Mouse (Mus musculus): Measurements from ENCODE around the gene F2rl1.

The F2rl1 gene

DNA sequence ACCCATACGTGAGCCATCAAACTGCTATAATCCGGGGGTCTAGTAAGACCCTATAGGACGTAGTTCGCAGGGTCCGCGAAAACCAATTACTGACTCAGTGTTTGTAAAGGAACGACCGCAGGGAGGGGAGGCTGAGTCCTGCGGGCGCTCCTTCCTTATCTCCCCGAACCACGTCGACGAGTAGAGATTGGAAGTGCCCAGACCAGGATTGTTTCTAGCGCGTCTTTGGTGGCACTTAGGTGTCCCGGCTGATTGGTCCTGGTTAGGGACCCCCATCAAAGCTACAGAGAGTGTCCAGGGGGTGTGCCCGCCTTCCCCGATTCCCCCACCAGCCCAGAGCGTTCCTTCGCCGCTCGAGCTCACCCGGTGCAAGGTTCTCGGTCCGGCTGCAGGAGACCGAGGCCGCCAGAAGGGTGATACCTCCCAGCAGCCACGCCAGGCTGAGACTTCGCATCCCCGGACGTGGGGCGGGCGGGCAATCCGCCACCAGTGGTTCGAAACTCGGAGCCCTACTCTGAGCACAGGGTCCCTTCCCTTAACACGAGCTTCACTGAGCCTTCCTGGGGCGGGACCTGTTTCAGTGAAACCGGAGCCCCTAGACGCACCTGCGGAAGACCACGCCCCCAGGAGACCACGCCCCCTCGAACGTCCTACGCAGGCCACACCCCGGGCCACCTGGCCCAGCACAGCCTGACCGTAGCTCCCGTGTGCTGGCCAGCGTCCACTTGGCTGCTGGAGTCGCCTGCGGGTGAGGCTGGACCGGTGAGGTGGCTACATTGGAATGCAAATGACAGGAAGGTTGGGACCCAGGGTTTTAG, at the start of gene F2rl1:
TSS of gene F2rl1 (minus strand) at position 554 of the 818 bp plus-strand sequence.
- DNase-seq: peak; percentile 10 to 51

DNA sequence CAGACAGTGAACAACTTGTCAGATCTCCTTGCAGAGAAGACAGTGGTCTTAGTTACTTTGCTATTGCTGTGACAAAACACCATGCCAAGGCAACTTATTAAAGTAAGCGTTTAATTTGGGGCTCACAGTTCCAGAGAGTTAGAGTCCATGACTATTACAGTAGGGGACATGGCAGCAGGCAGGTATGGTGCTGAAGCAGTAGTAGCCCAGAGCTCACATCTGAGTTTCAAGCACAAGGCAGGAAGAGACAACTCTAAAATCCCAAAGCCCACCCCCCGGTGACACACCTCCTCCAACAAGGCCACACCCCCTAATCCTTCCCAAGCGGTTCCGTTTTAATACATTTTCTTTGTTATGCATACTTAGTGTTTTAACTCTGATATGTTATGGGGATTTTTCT, 45.9 kb upstream of the F2rl1 start:
- DNase-seq: no peak

DNA sequence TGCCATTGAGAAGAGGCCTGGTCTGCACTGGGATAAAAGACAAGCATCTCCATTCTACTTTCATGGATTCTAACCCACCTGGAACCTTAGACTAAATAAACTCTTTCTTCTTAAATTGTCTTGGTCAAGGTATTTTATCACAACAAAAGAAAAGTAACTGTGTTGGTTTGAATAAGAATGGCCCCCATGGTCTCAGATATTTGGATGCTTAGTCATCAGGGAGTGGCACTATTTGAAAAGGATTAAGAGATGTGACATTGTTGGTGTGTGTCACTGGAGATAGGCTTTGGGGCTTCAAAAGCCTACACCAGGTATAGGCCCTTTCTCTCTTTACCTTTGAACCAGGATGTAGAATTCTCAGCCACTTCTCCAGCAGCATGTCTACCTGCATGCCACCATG, 44.3 kb upstream of the F2rl1 start:
- DNase-seq: no peak

DNA sequence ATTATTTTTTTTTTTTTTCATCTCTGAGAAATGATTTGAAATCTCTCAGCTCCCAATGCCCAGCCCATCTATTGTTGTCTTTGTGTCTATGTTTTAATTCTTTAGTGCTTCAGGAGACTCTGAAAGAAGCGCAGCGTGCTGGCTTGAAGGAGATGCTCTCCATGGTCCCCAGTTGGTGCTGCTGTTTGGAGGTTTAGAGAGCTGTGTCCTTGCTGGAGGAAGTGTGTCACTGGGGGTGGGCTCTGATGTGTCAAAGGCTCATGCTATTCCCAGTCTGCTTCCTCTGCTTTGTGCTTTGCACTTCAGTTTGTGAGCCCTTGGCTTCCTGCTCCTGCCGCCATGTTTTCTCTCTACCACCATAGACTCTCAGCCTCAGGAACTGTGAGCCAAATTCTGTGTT, 43.3 kb upstream of the F2rl1 start:
- no peak for DNase-seq

DNA sequence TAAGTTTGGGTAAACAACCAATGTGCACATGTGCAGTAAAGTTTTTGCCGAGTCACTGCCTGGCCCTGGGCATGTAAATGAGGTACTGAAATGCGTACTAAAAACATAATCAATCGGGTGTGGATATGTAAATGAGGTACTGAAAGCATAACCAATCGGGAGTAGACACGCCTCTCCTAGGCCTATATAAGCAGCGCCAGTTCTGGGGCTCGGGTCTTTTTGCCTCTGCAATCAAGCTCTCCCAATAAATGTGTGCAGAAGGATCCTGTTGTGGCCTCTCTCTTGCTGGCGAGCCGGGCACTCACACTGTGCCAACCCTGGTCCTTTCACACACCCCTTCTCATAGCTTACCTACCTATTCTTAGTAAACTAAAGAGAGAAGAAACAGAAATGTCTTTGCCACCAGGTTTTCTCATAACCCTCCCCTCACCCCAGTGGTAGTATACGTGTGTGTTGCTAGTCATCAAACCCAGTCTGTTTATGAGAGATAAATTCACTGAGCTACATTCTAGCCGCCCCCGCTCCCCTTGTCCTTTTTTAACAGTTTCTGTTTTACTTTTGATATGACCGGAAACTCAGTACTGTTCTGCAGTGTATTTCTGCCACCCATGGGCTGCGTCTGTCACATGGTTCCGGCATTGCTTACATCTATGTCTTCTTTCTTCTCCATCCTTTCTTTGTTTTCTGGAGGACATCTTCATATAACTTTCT, 42.0 kb upstream of the F2rl1 start:
- DNase-seq: no peak

DNA sequence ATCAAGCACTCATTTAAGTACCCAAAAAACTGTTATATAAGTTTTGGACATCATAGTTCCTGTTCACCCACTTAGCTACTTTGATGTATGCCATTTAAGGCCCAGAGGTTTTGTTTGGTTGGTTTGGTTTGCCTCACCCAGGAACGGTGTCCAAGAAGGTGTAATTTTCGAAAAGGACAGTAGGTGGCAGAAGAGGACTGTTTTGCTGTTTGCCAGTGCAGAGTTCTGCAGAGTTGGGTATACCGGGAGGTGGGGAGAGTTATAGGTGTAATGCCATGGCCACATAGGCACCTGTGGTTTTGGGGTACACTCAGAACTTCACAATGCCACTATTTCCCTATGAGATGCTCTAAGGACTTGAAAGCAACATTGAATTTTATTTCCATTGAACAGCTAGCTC, 38.7 kb upstream of the F2rl1 start:
- peak; percentile 40 to 74 for DNase-seq

DNA sequence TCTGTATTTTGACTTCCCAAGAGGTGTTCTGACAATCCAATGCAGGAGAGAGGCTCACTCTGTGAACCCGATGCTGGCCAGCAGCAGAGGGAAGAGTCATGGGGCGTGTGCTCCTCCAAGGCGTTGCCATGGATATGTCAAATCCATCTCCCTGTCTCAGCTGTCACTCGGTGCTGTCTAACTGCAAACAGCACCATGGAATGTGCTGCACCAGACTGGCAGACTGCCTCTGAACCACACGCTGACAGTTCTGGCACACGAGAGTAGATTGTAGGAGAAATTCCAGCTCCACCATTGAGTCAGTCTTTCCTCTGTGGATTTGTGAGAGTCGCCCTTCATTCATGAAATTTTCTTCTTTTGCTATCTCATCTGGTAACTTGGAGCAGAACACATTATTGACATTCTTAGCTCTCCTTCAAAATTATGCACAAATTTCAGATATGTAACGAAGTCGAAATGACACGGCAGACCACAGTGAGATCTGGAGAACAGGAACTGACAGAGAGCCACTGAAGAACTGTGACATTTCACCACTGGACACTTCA, 38.1 kb upstream of the F2rl1 start:
- no peak for DNase-seq

DNA sequence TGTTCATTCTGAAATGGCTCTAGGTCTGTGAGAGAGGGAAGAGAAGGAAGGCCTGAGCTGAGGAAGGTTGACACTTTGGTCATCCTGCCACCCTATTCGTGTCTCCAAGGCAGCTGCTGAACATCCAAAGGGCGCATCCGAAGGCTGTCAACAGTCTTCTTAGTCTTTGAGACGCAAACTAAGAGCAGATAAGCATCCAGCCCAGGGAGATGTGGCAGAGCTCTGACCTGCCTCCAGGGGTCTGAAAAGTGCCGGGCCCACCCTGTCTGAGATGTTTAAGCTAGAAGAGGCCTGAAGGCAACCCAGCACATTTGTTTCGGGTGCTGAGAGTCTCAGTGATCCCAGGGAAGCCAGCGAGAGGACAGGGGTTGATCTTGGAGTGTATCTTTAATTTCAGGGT, 32.3 kb upstream of the F2rl1 start:
- no peak for DNase-seq

DNA sequence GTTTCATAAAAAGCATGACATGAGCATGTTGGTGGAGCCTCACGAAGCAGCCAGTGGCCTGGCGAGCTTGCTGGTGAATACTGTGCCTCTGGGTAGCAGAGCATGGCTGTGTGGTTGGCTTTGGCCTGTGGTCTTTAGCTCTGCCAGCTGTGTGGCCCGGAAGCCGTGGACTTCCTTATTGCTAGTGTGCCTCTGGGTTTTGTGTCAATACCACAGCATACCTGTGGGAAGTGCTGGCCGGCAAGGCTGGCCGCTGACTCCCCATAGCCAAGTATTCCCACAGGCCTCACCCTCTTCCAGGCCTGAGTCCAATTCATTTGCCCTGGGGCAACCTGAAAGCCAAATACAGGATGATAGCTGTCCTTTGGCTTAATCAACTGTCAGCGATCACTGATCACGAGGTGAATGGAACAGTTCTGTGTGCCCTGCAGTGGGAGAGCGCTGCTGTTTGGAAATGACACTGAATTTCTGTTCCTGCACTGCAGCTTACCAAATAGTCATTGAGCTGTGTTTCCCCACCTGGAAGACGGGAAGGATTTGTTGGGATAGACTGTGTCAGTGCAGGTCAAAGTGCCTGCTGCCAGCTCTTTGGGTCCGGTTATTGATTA, 29.0 kb upstream of the F2rl1 start:
- DNase-seq: no peak

DNA sequence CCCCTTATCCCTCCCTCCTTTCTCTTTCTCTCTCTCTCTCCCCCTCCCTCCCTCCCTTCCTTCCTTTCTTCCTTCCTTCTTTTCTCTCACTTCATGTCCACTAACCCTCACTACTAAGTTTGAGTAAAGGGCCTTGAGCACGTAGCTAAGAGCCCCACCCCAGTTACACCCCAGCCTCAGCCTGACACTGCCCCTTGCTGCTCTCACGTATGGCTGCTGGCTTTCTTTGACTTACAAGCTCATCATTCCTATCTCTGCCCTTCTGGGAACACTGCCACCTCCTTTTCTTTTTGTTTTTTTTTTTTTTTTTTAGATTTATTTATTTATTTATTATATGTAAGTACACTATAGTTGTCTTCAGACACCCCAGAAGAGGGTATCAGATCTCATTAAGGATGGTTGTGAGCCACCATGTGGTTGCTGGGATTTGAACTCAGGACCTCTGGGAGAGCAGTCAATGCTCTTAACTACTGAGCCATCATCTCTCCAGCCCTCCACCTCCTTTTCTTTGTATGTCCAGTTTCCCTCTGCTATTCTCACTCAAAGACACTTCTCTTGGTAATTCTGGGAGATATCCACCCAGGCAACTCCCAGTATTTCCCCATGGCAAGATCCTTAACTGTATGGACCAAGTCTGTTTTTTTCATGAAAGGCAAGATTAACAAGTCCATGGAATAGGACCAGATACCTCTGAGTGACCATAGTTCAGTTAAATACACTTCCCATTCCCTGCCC, 25.8 kb upstream of the F2rl1 start:
- DNase-seq: no peak

DNA sequence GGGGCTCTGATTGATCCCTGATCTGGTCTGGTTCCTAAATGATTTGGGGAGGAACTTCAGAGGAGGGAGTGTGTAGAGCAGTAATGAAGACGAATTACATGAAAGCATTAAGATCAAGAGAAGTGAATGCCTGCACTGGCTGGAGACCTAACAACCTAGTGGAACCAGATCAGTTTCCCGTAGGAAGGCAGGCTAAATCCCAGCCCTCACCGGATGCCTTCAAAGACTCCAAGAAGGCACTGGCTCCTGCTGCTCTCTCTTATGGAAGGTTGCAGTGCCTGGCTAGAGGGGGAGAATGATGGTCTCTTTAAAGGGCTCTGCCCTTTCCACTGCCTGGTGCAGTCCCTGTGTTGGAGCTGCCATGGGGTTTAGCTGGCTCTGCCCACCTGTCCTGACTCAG, 24.4 kb upstream of the F2rl1 start:
- DNase-seq: no peak

DNA sequence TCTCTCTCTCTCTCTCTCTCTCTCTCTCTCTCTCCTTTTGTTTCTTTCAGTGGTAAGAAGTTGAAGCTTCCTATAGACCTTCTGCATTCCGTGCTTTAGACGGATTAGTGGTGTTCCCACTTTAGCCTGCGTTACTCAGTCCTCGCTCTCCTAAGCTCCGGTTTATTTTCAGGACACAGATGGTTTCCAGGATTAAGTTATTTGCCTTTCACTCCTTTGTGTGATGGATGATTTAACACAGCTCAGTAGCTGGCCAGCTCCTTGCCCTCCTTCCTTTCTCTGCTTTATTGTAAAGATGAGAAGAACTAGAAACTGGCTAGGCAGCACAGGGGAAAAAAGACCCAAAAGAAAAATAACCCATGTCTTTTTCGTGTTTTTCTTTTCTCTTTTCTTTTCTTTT, 23.8 kb upstream of the F2rl1 start:
- no peak for DNase-seq

DNA sequence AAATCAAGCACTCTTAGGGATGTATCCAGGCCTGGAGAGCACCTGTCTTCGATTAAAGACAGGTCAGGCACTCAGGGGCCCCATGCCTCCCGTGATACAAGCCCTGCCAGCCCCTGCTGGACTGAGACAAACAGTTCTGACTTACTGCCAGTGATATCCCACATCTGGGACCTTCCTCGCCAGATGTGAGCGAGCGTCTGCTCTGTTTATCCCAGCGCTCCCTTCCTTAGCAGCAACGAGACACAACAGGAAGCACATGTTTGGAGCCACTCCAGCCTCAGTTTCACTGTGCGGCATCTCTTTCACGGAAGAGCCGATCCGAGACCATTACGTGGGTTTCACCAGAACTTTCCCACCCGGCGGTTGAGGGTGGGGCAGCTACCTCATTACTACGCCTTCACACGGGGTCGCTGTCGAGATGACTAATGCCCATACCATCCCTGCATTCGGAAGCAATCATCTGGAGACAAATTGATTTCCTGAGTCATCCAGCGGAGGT, 23.3 kb upstream of the F2rl1 start:
- no peak for DNase-seq

DNA sequence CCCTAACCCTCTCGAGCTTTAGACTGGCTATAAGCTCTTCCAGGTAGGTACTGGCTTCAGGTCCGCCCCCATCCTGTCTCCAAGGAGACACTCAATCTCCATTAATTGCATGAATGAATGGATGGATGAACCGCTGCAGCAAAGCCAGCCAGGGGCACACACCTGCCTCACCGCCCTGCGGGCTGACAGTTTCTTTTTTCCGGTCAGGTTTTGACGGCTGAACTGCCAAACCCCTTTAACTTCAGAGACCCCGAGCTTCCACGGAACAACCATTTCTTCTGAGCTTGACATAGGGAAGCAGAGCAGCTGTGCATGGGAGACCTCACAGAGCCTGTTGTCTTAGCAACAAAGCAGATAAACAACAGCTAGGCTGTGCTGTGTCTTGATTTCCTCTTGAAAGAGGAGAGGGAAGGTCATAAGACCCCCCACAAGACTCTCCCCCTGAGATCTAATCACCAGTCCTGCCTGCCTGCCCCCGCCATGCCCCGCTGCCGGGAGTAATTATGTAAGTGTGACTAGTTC, 22.1 kb upstream of the F2rl1 start:
- DNase-seq: no peak

DNA sequence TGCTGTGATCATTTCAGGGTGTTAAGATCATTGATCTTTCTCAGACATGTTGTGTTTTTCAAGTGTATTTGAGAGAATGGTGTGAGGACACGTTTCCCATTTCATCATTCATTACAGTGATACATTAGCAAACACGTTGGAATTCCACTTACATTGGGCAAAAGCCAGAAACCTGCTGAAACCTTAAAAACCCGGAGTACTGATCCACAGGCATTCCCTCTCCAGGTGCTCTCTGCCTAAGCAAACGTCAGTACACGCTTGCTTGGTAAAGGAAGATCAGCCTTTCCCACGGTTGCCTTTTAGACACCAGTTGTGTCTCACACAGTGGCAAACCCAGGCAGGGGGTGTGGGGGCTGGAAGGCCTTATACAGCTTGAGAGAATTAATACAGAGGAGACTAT, 21.2 kb upstream of the F2rl1 start:
- no peak for DNase-seq

DNA sequence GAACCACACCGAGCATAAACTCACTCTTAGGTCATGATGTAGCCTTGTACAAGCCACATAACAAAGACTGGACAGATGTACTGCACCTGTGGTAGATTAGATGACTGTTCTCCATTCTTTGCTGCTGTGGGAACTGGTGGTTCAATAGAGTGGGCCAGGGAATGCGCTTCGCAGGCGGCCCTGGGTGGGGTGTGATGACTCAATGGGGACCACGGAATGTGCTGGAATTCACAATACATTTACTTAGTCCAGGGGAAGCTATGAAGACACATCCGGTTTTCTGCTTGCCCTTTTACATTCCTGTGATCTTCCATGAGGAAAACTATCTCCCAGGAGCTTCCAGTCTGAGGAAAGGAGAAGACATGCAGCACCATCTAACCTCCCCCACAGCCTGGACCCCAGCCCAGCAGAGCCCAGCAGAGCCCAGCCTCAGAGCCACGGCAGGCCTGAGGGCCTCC, 20.7 kb upstream of the F2rl1 start:
- DNase-seq: no peak

DNA sequence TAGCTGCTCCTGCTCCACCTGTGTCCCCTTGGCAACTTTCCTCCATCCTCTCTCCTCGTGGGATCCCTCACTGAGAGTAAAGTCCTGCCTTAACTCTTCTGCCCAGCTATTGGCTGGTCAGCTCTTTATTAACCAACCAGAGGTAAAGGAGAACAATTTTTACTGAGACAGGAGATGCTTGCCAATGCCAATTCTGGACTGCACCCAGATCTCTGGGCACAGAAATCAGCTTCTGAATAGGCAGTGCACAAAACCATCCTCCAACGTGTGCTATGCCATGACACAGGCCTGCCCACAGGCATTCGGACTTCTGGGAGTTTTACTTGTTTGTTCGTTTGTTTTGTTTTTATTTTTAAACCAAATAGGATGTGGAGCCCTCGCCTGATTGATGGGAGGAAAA, 13.0 kb upstream of the F2rl1 start:
- no peak for DNase-seq

DNA sequence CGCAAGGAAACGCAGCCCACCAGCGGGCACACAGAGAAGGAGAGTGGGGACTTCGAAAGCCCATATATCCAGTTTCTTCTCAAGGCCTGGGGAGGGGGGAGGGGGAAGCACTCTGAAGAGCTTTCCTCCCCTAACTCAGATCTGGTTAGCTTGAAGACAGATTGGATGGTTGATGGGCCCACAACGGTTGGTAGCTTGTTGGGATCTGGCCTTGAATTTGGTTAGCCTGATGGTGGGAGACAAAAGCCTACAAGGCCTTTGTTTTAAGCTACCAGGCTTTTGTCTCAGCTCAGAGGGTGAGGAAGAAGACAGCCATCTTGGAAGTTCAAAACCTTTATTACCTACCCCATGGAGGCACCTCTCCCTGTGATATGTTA, 11.1 kb upstream of the F2rl1 start:
- DNase-seq: no peak

DNA sequence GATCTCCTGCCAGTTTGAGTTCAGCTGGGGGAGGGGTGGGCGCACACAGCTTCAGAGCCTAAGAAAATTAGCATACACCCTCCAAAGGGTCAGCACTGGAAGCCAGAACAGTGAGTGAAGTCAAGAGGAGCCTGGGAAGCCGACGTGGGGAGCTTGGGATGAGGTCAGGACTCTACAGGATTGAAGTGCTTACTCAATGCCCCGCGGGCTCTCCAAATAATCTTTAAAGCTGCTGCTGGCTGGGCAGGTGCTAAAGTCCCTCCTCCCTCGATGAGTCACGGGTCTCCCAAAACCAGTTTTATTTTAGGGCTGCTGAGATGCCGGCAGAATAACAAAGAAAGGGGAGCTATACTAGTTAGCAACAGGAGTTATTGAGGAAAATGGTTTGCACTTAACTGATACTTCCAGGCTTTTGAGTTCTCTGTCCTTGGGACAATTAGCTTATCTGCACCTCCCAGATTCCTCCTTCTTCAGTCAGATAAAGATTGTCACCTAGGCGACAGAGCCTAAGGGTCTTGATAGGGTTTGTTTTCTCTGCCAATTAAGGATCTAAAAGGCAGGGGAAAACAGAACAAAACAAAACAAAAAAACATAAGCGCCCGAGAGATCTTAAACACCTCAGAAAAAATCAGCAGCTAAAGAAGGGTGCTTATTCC, 10.6 kb upstream of the F2rl1 start:
- no peak for DNase-seq

DNA sequence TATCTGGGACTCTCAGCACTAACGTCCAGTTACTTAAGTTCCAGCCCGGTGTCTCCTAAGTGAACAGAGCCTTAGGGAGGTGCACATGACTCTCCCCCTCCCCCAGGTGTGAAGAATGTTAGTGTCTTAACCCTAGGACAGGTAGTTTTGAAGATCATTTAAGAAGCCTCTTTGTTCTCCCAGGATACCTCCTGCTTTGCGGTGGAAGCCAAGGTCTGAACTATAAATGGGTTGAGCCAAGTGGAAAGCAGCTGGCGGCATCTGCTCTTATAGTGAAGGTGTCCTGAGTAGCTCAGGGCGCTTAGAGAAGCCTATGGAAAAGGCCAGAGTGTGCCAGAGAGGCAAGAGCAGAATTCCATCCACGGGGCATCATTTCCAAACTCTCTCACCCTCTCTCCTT, 10.0 kb upstream of the F2rl1 start:
- no peak for DNase-seq

DNA sequence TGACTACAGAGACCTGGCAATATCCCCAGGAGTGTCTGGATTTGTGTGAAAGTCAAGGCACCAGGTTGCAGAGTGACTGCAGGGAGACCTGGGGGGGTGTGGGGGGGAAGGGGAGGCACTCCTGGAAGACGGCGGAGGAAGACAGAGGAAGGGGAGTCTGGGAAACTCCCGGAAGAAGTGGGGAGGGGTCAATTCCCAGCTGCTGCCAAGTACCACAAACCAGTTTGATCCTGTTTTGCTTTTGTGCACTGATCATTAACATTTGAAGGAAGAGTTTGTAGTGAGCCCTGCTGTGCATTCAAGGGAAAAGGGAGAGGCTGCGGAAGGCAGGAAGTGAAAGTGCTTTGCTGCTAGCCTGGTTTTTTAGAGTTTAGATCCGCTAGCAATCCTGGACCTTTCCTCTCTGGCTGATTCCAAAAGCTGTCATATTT, 9.1 kb upstream of the F2rl1 start:
- no peak for DNase-seq

DNA sequence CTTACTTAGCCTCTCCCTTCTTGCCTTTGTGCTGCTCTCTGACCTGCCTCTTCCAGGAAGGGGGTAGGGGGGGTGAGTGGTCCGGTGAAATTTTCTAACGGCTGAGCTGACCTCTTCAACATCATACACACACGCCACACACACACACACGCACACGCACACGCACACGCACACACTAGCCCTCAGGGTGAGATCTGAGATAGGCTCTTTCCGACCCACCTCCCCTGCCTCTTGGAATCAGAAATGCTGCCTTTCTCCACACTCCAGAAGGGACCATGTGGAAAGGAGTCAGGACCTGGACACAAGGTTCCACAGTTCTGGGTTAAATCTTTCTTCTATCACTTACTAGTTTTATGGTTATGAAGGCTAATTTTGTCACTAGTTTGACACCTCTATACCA, 8.6 kb upstream of the F2rl1 start:
- DNase-seq: no peak
